Mouse (Mus musculus): ENCODE data around the gene Add1.

Gene Add1

DNA sequence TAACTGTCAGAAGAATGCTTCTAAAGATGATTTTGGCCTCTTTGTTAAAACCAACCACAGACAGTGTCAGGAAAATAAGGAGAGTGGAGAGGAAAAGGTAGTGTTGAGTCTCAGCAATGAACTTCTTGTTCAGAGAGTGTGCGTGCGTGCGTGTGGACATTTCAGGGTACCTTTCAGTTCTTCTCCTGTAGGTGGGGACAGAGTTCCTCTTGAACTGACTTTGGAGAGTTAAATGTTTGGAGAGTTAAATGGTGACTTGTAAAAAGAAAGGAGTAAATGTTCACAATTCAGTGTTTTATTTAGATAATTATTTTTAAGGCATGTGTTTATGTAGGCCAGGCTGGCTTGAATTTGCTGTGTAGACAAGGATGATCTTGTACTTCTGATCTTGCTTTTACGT lies 96.8 kb downstream of the Add1 start:
- DNase-seq (ENCODE audit: low spot score in 2 of 2), result no peak
